8 mouse cellular contexts compared by ENCODE assay signal in genomic region chr16:89985702-89986481, GRCm38 (mm10).
DNase-seq lines count a peak whose midpoint lies in the region; ATAC-seq lines count a peak whose summit lies in the region.

No protein-coding gene starts in this region.

- H3K9me3 ChIP-seq in embryonic facial prominence, embryonic 11.5 days (replicated peaks; ENCODE audit: control insufficient read depth, low read length), result no peaks in the 10 kb centered on the region
- H3K9me3 ChIP-seq in embryonic facial prominence, embryonic 10.5 days, result no peaks in the 10 kb centered on the region
- no peaks in the 10 kb centered on the region for H3K9me3 ChIP-seq in liver, embryonic 11.5 days (ENCODE audit: control insufficient read depth, low read length)

- no peaks in the 10 kb centered on the region for H3K27me3 ChIP-seq in embryonic facial prominence, embryonic 11.5 days (ENCODE audit: control insufficient read depth, insufficient read depth, low read length)
- no peaks in the 10 kb centered on the region for H3K27me3 ChIP-seq in embryonic facial prominence, embryonic 10.5 days (replicated peaks; ENCODE audit: low read depth, poor library complexity, severe bottlenecking)
- no peaks in the 10 kb centered on the region for H3K27me3 ChIP-seq in liver, embryonic 11.5 days (replicated peaks; ENCODE audit: control insufficient read depth, insufficient read depth, low read length)

- ATAC-seq in embryonic facial prominence, embryonic 11.5 days (replicated peaks; ENCODE audit: insufficient number of reproducible peaks, low FRiP score, low TSS enrichment, low read depth), result no peak
- ATAC-seq in liver, embryonic 11.5 days (replicated peaks; ENCODE audit: low FRiP score), result peak; percentile 84

- no peak overlapping the region for H3K4me2 ChIP-seq in embryonic facial prominence, embryonic 11.5 days (ENCODE audit: low read depth, low read length)
- H3K4me2 ChIP-seq in liver, embryonic 11.5 days, result peak overlapping the region; percentile 61

- DNase-seq in embryonic facial prominence, embryonic 11.5 days (ENCODE audit: low spot score), result peak; percentile 20
- DNase-seq in embryonic facial prominence, embryonic 10.5 days (ENCODE audit: low spot score), result no peak
- peak; percentile 47 for DNase-seq in 3134 (ENCODE audit: extremely low read depth, insufficient read length, low spot score)
- DNase-seq in c-Kit-positive CD71-positive TER-119-negative erythroid progenitor cells, embryonic 14.5 days (ENCODE audit: low read depth), result peak; percentile 77
- DNase-seq in liver, embryonic 11.5 days (ENCODE audit: low spot score), result peak; percentile 47
- DNase-seq in thymus, postnatal 10 days (ENCODE audit: low spot score in 2 of 2), result peak; percentile 70
- no peak for DNase-seq in embryo, embryonic 10.5 days (ENCODE audit: low spot score)
- no peak for DNase-seq in kidney, adult 8-10 months

- 79% methylated on average over 20 of the region's 20 CpGs for WGBS in embryonic facial prominence, embryonic 11.5 days
- WGBS in embryonic facial prominence, embryonic 10.5 days, result 84% methylated on average over 20 of the region's 20 CpGs
- 30% methylated on average over 20 of the region's 20 CpGs for WGBS in liver, embryonic 11.5 days

- H3K27ac ChIP-seq in embryonic facial prominence, embryonic 11.5 days (replicated peaks; ENCODE audit: low read depth, low read length), result no peak overlapping the region
- no peak overlapping the region for H3K27ac ChIP-seq in embryonic facial prominence, embryonic 10.5 days (replicated peaks)
- H3K27ac ChIP-seq in liver, embryonic 11.5 days (ENCODE audit: low read depth, low read length), result peak overlapping the region; percentile 40; the same call in 1 of the 2 replicates

- no peaks in the 10 kb centered on the region for H3K36me3 ChIP-seq in embryonic facial prominence, embryonic 11.5 days (replicated peaks; ENCODE audit: control insufficient read depth, insufficient read depth, low read depth, low read length)
- no peaks in the 10 kb centered on the region for H3K36me3 ChIP-seq in embryonic facial prominence, embryonic 10.5 days (replicated peaks)
- no peaks in the 10 kb centered on the region for H3K36me3 ChIP-seq in liver, embryonic 11.5 days (ENCODE audit: control insufficient read depth, insufficient read depth, low read length)

- H3K9ac ChIP-seq in embryonic facial prominence, embryonic 11.5 days (replicated peaks; ENCODE audit: low read length), result no peak overlapping the region
- no peak overlapping the region for H3K9ac ChIP-seq in liver, embryonic 11.5 days (ENCODE audit: low read depth, low read length)

- H3K4me1 ChIP-seq in embryonic facial prominence, embryonic 11.5 days (ENCODE audit: control insufficient read depth, insufficient read depth, low read length), result no peaks in the 10 kb centered on the region
- H3K4me1 ChIP-seq in embryonic facial prominence, embryonic 10.5 days, result peaks cover 15% of the 10 kb centered on the region; the same call in 1 of the 2 replicates
- H3K4me1 ChIP-seq in liver, embryonic 11.5 days (replicated peaks; ENCODE audit: control insufficient read depth, insufficient read depth, low read length), result peaks cover 39% of the 10 kb centered on the region

- H3K4me3 ChIP-seq in embryonic facial prominence, embryonic 11.5 days (ENCODE audit: low read depth, low read length), result no peak overlapping the region
- no peak overlapping the region for H3K4me3 ChIP-seq in embryonic facial prominence, embryonic 10.5 days
- peak overlapping the region; percentile 7 for H3K4me3 ChIP-seq in liver, embryonic 11.5 days (ENCODE audit: low read depth, low read length)

Comparison
In these comparisons a context has a peak if more than half of its experiments do, and no peak if none do; other contexts are left out.
1. DNase-seq: peak in embryonic facial prominence, embryonic 11.5 days (single experiment), 3134 (single experiment), c-Kit-positive CD71-positive TER-119-negative erythroid progenitor cells, embryonic 14.5 days (single experiment), liver, embryonic 11.5 days (single experiment) and thymus, postnatal 10 days (2 of 2); none in embryonic facial prominence, embryonic 10.5 days (single experiment), embryo, embryonic 10.5 days (single experiment) and kidney, adult 8-10 months (0 of 2).